Mouse (Mus musculus) myocyte (in vitro differentiated cells): ENCODE measurements around the gene Slc5a3.

Source experiments
- CEBPB ChIP-seq: IDR thresholded peaks from 2 replicates; pipeline ENCODE4 v1.6.1; 2011; ENCODE audit warnings: mild to moderate bottlenecking, moderate library complexity; ENCODE audit not compliant: poor library complexity, insufficient read depth, severe bottlenecking
- E2F4 ChIP-seq: IDR thresholded peaks from one replicate; pipeline ENCODE4 v1.6.1; 2011; ENCODE audit warnings: mild to moderate bottlenecking, control low read depth, moderate library complexity; ENCODE audit not compliant: insufficient read depth
- MYOG ChIP-seq, 3 experiments: IDR thresholded peaks; one replicate each; pipeline ENCODE4 v1.6.1; 2011; ENCODE audit warnings: control low read depth in 2 of 3, low read depth in 2 of 3, mild to moderate bottlenecking in 2 of 3; ENCODE audit not compliant: insufficient read length in 2 of 3, control insufficient read depth in 1 of 3, insufficient read depth in 1 of 3
- POLR2A ChIP-seq: IDR thresholded peaks from one replicate; pipeline ENCODE4 v1.6.1; 2011; ENCODE audit warnings: low read depth, mild to moderate bottlenecking, control low read depth, moderate library complexity; ENCODE audit not compliant: insufficient read length
- POLR2AphosphoS2 ChIP-seq: IDR thresholded peaks from one replicate; pipeline ENCODE4 v1.6.1; 2011; ENCODE audit warnings: low read depth, control low read depth; ENCODE audit not compliant: insufficient read length
- TCF12 ChIP-seq: IDR thresholded peaks from one replicate; pipeline ENCODE4 v1.6.1; 2011; ENCODE audit warnings: mild to moderate bottlenecking, control low read depth; ENCODE audit not compliant: poor library complexity, insufficient read depth, severe bottlenecking
- USF1 ChIP-seq: IDR thresholded peaks from one replicate; pipeline ENCODE4 v1.6.1; 2011; ENCODE audit warnings: low read depth, mild to moderate bottlenecking, control low read depth, moderate library complexity

DNA sequence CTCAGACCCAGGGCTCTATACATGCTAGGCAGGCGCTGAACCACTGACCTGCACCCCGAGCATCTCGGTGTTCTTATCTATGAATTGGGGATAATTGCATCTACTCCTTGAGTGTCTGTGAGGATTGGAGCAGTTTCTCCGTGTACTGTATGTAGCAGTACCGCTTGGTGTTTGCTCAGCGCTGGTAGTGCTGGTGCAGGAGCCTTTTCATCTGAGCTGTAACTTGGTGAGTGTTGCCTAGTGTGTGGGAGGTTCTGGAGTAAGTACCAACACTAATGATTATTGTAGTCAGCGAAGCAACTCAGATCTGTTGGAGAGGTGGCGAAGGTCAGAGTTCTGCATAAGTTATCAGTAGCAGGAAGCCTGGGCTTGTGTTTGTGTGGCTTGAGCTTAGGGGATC lies 12.2 kb downstream of the Slc5a3 start:
- TF ChIP-seq E2F4, result no peak
- no peak for TF ChIP-seq USF1
- no peak for TF ChIP-seq POLR2A
- TF ChIP-seq POLR2AphosphoS2, result no peak
- TF ChIP-seq TCF12, result no peak
- TF ChIP-seq CEBPB, result no peak
- no peak for TF ChIP-seq MYOG (IDR thresholded peaks at IDR 0.05; ENCODE audit: control insufficient read depth in 1 of 3, insufficient read depth in 1 of 3, insufficient read length in 2 of 3, low read depth in 2 of 3)
